Mouse (Mus musculus) MEL (cell line): ENCODE results near the gene Lhfp. TPM values are rescaled to one million over a fixed set of nuclear protein-coding genes. Genes with fewer than 3 reads are reported as not detected.
"Not testable (repeated sequence)": the region's sequence is repeated elsewhere in the genome, so short reads cannot be mapped to it uniquely, and the experiment has no call there.

Experiments
- DNase-seq: peaks from one replicate; pipeline ENCODE4 v3.0.0; 2011; ENCODE audit warnings: low read depth, low spot score
- H3K27ac ChIP-seq: 2 replicates; pipeline ENCODE4 v1.5.1; 2012; ENCODE audit warnings: low read depth, mild to moderate bottlenecking, control low read depth, low read length, moderate library complexity; ENCODE audit not compliant: control insufficient read depth
- H3K27me3 ChIP-seq, 2 experiments: fragments of 150-350 bp in 1 of 2; sonication (generic) in 1 of 2; 2 replicates each; pipeline ENCODE4 v1.6.1; 2012; ENCODE audit warnings: low read length in 2 of 2, mild to moderate bottlenecking in 2 of 2, improper control_type of control experiment in 1 of 2, moderate library complexity in 1 of 2; ENCODE audit not compliant: insufficient read depth in 2 of 2, control insufficient read depth in 1 of 2
- H3K36me3 ChIP-seq, 2 experiments: 2 replicates each; pipeline ENCODE4 v1.6.1; 2012 to 2014; ENCODE audit warnings: low read length in 2 of 2, improper control_type of control experiment in 1 of 2, inconsistent platforms in 1 of 2, mild to moderate bottlenecking in 1 of 2; ENCODE audit not compliant: insufficient read depth in 2 of 2, control insufficient read depth in 1 of 2
- H3K4me1 ChIP-seq, 2 experiments: fragments of 150-350 bp in 1 of 2; sonication (generic) in 1 of 2; 2 replicates each; pipeline ENCODE4 v1.6.1; 2012; ENCODE audit warnings: low read length in 2 of 2, improper control_type of control experiment in 1 of 2, mild to moderate bottlenecking in 1 of 2; ENCODE audit not compliant: insufficient read depth in 2 of 2, control insufficient read depth in 1 of 2
- H3K4me3 ChIP-seq, 2 experiments: fragments of 150-350 bp in 1 of 2; sonication (generic) in 1 of 2; 2 replicates each; pipeline ENCODE4 v1.5.1; 2012; ENCODE audit warnings: low read depth in 2 of 2, low read length in 2 of 2, mild to moderate bottlenecking in 2 of 2, moderate library complexity in 2 of 2, control low read depth in 1 of 2, improper control_type of control experiment in 1 of 2; ENCODE audit not compliant: control insufficient read depth in 1 of 2, insufficient read depth in 1 of 2
- H3K79me2 ChIP-seq: 2 replicates; pipeline ENCODE4 v1.6.1; 2012; ENCODE audit warnings: mild to moderate bottlenecking, low read length, moderate library complexity; ENCODE audit not compliant: control insufficient read depth, poor library complexity, insufficient read depth
- H3K9ac ChIP-seq: 2 replicates; pipeline ENCODE4 v1.6.1; 2012; ENCODE audit warnings: low read depth, mild to moderate bottlenecking, control low read depth, low read length, moderate library complexity; ENCODE audit not compliant: control insufficient read depth, poor library complexity, severe bottlenecking
- H3K9me3 ChIP-seq: fragments of 150-350 bp; sonication (generic); replicated peaks from 2 replicates; pipeline ENCODE4 v1.6.1; 2012; ENCODE audit warnings: mild to moderate bottlenecking, low read length, improper control_type of control experiment, moderate library complexity; ENCODE audit not compliant: insufficient read depth
- BHLHE40 ChIP-seq: IDR thresholded peaks from 2 replicates; pipeline ENCODE4 v1.6.1; 2012; ENCODE audit warnings: low read depth, mild to moderate bottlenecking, inconsistent platforms, low read length, improper control_type of control experiment, borderline replicate concordance
- CTCF ChIP-seq, 3 experiments: IDR thresholded peaks in 2 of 3; conservative IDR thresholded peaks in 1 of 3; 2 replicates each; pipeline ENCODE4 v1.5.1; 2011 to 2012; ENCODE audit warnings: low read length in 3 of 3, low read depth in 2 of 3, mild to moderate bottlenecking in 2 of 3, improper control_type of control experiment in 1 of 3, inconsistent platforms in 1 of 3, mixed read lengths in 1 of 3, moderate library complexity in 1 of 3; ENCODE audit not compliant: control insufficient read depth in 1 of 3, insufficient read depth in 1 of 3, poor library complexity in 1 of 3, severe bottlenecking in 1 of 3
- ELF1 ChIP-seq: IDR thresholded peaks from 2 replicates; pipeline ENCODE4 v1.6.1; 2014; ENCODE audit warnings: low read depth, mild to moderate bottlenecking, inconsistent platforms, low read length, improper control_type of control experiment, moderate library complexity
- EP300 ChIP-seq, 2 experiments: IDR thresholded peaks; 2 replicates each; pipeline ENCODE4 v1.6.1; 2011; ENCODE audit warnings: improper control_type of control experiment in 2 of 2, low read length in 2 of 2, low read depth in 1 of 2, mild to moderate bottlenecking in 1 of 2
- ETS1 ChIP-seq: IDR thresholded peaks from 2 replicates; pipeline ENCODE4 v1.6.1; 2012; ENCODE audit warnings: low read depth, mild to moderate bottlenecking, inconsistent platforms, low read length, improper control_type of control experiment, moderate library complexity
- GABPA ChIP-seq: IDR thresholded peaks from 2 replicates; pipeline ENCODE4 v1.6.1; 2012; ENCODE audit warnings: low read depth, mild to moderate bottlenecking, inconsistent platforms, low read length, improper control_type of control experiment, moderate library complexity
- GATA1 ChIP-seq: IDR thresholded peaks from 2 replicates; pipeline ENCODE4 v1.6.1; 2011; ENCODE audit warnings: low read depth, low read length, improper control_type of control experiment
- JUND ChIP-seq: IDR thresholded peaks from 2 replicates; pipeline ENCODE4 v1.6.1; 2011; ENCODE audit warnings: low read depth, mild to moderate bottlenecking, improper control_type of control experiment, low read length
- MYB ChIP-seq: IDR thresholded peaks from 2 replicates; pipeline ENCODE4 v1.6.1; 2011; ENCODE audit warnings: mild to moderate bottlenecking, low read depth, low read length, improper control_type of control experiment
- NELFE ChIP-seq: IDR thresholded peaks from 2 replicates; pipeline ENCODE4 v1.6.1; 2011; ENCODE audit warnings: low read depth, low read length, improper control_type of control experiment
- POLR2AphosphoS5 ChIP-seq: IDR thresholded peaks from 2 replicates; pipeline ENCODE4 v1.6.1; 2012; ENCODE audit warnings: low read depth, borderline replicate concordance, mild to moderate bottlenecking, inconsistent platforms, low read length, moderate library complexity, mixed read lengths
- RAD21 ChIP-seq: IDR thresholded peaks from 2 replicates; pipeline ENCODE4 v1.6.1; 2011; ENCODE audit warnings: mild to moderate bottlenecking, low read depth, low read length, improper control_type of control experiment
- SIN3A ChIP-seq: IDR thresholded peaks from 2 replicates; pipeline ENCODE4 v1.6.1; 2012; ENCODE audit warnings: low read length, improper control_type of control experiment, inconsistent platforms
- ZC3H11A ChIP-seq: IDR thresholded peaks from 2 replicates; pipeline ENCODE4 v1.6.1; 2012; ENCODE audit warnings: low read depth, mild to moderate bottlenecking, inconsistent platforms, low read length, improper control_type of control experiment
- ZKSCAN1 ChIP-seq: IDR thresholded peaks from 2 replicates; pipeline ENCODE4 v1.6.1; 2012; ENCODE audit warnings: low read depth, mild to moderate bottlenecking, inconsistent platforms, low read length, improper control_type of control experiment, moderate library complexity
- ZMIZ1 ChIP-seq: IDR thresholded peaks from 2 replicates; pipeline ENCODE4 v1.6.1; 2012; ENCODE audit warnings: low read depth, mild to moderate bottlenecking, inconsistent platforms, low read length, improper control_type of control experiment, moderate library complexity
- ZNF384 ChIP-seq: IDR thresholded peaks from 2 replicates; pipeline ENCODE4 v1.6.1; 2012; ENCODE audit warnings: low read depth, mild to moderate bottlenecking, inconsistent platforms, low read length, improper control_type of control experiment
- polyA plus RNA-seq, 2 experiments: library from polyadenylated mRNA; stranded (reverse) in 1 of 2; unstranded in 1 of 2; fragments of >175 nt in 1 of 2; fragments of >200 nt in 1 of 2; gene quantifications; 2 replicates each; pipeline versions ENCODE4 v1.2.1 to v1.2.4; 2012; ENCODE audit warnings: low replicate concordance in 2 of 2, low read depth in 1 of 2; ENCODE audit not compliant: insufficient read length in 2 of 2, insufficient read depth in 1 of 2, missing spikeins in 1 of 2
- total RNA-seq: library from RNA; depleted of rRNA; stranded (reverse); fragments of 300-350 nt; gene quantifications from 2 replicates; pipeline ENCODE4 v1.2.3, GENCODE M21; 2012

Gene Lhfp
- total and polyA plus RNA-seq, 3 experiments, result not detected

- no peak overlapping the region for H3K4me3 ChIP-seq
- no peaks in the 10 kb centered on the region for H3K9me3 ChIP-seq
- no peaks in the 10 kb centered on the region for H3K27me3 ChIP-seq
- no peak overlapping the region for H3K27ac ChIP-seq
- TF ChIP-seq ZC3H11A, result no peak
- no peak for TF ChIP-seq GATA1
- TF ChIP-seq JUND, result no peak
- TF ChIP-seq ETS1, result no peak
- TF ChIP-seq SIN3A, result no peak
- TF ChIP-seq ELF1, result no peak
- no peak for TF ChIP-seq NELFE
- TF ChIP-seq GABPA, result no peak
- no peak for TF ChIP-seq ZMIZ1
- no peak for TF ChIP-seq POLR2AphosphoS5
- no peak for TF ChIP-seq BHLHE40
- TF ChIP-seq ZNF384, result no peak
- no peak for TF ChIP-seq ZKSCAN1
- TF ChIP-seq MYB, result no peak
- TF ChIP-seq EP300 (IDR thresholded peaks at IDR 0.05; ENCODE audit: low read depth in 1 of 2, low read length in 2 of 2), result no peak
- no peak for DNase-seq
- no peak overlapping the region for H3K9ac ChIP-seq
- no peaks in the 10 kb centered on the region for H3K36me3 ChIP-seq
- H3K4me1 ChIP-seq, result no peaks in the 10 kb centered on the region
- no peaks in the 10 kb centered on the region for H3K79me2 ChIP-seq
These were observed 68.6 kb downstream of the Lhfp start for GRCm38 (mm10) chr3:53109879-53110278.

- no peaks in the 10 kb centered on the region for H3K79me2 ChIP-seq
- TF ChIP-seq CTCF (IDR thresholded peaks at IDR 0.05 in 2 of 3, conservative IDR thresholded peaks at IDR 0.05 in 1 of 3; ENCODE audit: control insufficient read depth in 1 of 3, insufficient read depth in 1 of 3, low read depth in 2 of 3, low read length in 3 of 3, poor library complexity in 1 of 3, severe bottlenecking in 1 of 3) (peak; percentile 3 to 24 (median 15); a peak in 3 of 6 replicates), MYB (no peak), RAD21 (no peak)
- no peak overlapping the region for H3K9ac ChIP-seq
- no peak overlapping the region for H3K27ac ChIP-seq
- H3K36me3 ChIP-seq, result no peaks in the 10 kb centered on the region
- no peak overlapping the region for H3K4me3 ChIP-seq
- H3K4me1 ChIP-seq, result no peaks in the 10 kb centered on the region
- no peaks in the 10 kb centered on the region for H3K27me3 ChIP-seq
- no peaks in the 10 kb centered on the region for H3K9me3 ChIP-seq
- DNase-seq, result peak; percentile 8
These were observed 70.7 kb downstream of the Lhfp start for GRCm38 (mm10) chr3:53112048-53112447.

- DNase-seq, H3K9ac ChIP-seq, H3K4me3 ChIP-seq: not testable (repeated sequence)
These were observed 77.4 kb downstream of the Lhfp start for GRCm38 (mm10) chr3:53118755-53119154.

More at GRCm38 (mm10) chr3:53118755-53119154, 77.4 kb downstream of the Lhfp start:
- H3K9me3 ChIP-seq, H3K27me3 ChIP-seq, H3K4me1 ChIP-seq, H3K27ac ChIP-seq, H3K79me2 ChIP-seq, H3K36me3 ChIP-seq: not testable (repeated sequence)
